9 mouse cellular contexts compared by ENCODE assay signal in genomic region chr5:34642932-34643331, GRCm38 (mm10). TPM values are rescaled to one million over a fixed set of nuclear protein-coding genes. Genes with fewer than 3 reads are reported as not detected.
DNase-seq lines count a peak whose midpoint lies in the region; ATAC-seq and TF ChIP-seq lines count a peak whose summit lies in the region.
"Had no signal": no experiment of that assay in that cellular context is flagged by ENCODE, and none has a peak within 500 bp of the region (broad histone marks: within the 10 kb centered on the region; RNA-seq: fewer than 3 reads in every experiment).

No protein-coding gene starts in this region.

- no peak overlapping the region for H3K4me2 ChIP-seq in heart, embryonic 14.5 days (ENCODE audit: low read length)
- no peak overlapping the region for H3K4me2 ChIP-seq in liver, postnatal 0 days (ENCODE audit: low read depth, low read length)

- no peaks in the 10 kb centered on the region for H3K4me1 ChIP-seq in heart, embryonic 14.5 days (ENCODE audit: control insufficient read depth in 2 of 2, insufficient read depth in 2 of 2, low read length in 2 of 2)
- H3K4me1 ChIP-seq in liver, postnatal 0 days (ENCODE audit: insufficient read depth), result no peaks in the 10 kb centered on the region

- no peaks in the 10 kb centered on the region for H3K9me3 ChIP-seq in heart, embryonic 14.5 days (ENCODE audit: control insufficient read depth, low read length)
- H3K9me3 ChIP-seq in liver, postnatal 0 days (ENCODE audit: low read length), result no peaks in the 10 kb centered on the region

- H3K27ac ChIP-seq in heart, embryonic 14.5 days (replicated peaks in 1 of 2; ENCODE audit: control insufficient read depth in 1 of 2, insufficient read depth in 1 of 2, low read depth in 2 of 2, low read length in 2 of 2), result no peak overlapping the region
- H3K27ac ChIP-seq in liver, postnatal 0 days (ENCODE audit: low read depth), result no peak overlapping the region

- H3K4me3 ChIP-seq in heart, embryonic 14.5 days (ENCODE audit: control insufficient read depth in 1 of 2, insufficient read depth in 1 of 2, low read depth in 1 of 2, low read length in 2 of 2), result no peak overlapping the region
- no peak overlapping the region for H3K4me3 ChIP-seq in liver, postnatal 0 days (ENCODE audit: low read depth, low read length)
- H3K4me3 ChIP-seq: erythroblast, embryonic 14.5 days had no signal

- no peak overlapping the region for H3K9ac ChIP-seq in heart, embryonic 14.5 days (ENCODE audit: low read length)
- H3K9ac ChIP-seq in liver, postnatal 0 days (replicated peaks), result no peak overlapping the region

- DNase-seq in heart, adult 8-10 months (ENCODE audit: low spot score), result no peak
- peak; percentile 27 for DNase-seq in forelimb bud, embryonic 11.5 days (ENCODE audit: low read depth, low spot score)
- DNase-seq in kidney, postnatal 10 days, result peak; percentile 58
- DNase-seq in liver, postnatal 0 days, result peak; percentile 38
- DNase-seq in retina, embryonic 14.5 days (ENCODE audit: low spot score), result peak; percentile 75
- no peak for DNase-seq in urinary bladder, postnatal 4 days (ENCODE audit: low spot score in 2 of 2)

- ATAC-seq in heart, embryonic 14.5 days (ENCODE audit: insufficient number of reproducible peaks, insufficient read depth, low FRiP score, low read depth), result peak; percentile 48; the same call in 1 of the 2 replicates
- ATAC-seq in activated CD4-positive, CD25-positive, alpha-beta regulatory T cell, adult 4 months, result peak; percentile 79
- ATAC-seq in liver, postnatal 0 days, result peak; percentile 58; the same call in 1 of the 2 replicates

- no peaks in the 10 kb centered on the region for H3K27me3 ChIP-seq in heart, embryonic 14.5 days (ENCODE audit: control insufficient read depth, insufficient read depth, low read length)
- no peaks in the 10 kb centered on the region for H3K27me3 ChIP-seq in liver, postnatal 0 days (ENCODE audit: insufficient read depth, low read length)

- TF ChIP-seq EP300 in liver, postnatal 0 days (IDR thresholded peaks at IDR 0.05; ENCODE audit: low read depth), result no peak

- H3K36me3 ChIP-seq in heart, embryonic 14.5 days (ENCODE audit: control insufficient read depth, insufficient read depth, low read length), result peaks cover 93% of the 10 kb centered on the region
- H3K36me3 ChIP-seq in liver, postnatal 0 days (replicated peaks; ENCODE audit: insufficient read depth, low read length), result peaks cover 70% of the 10 kb centered on the region

- peak; percentile 80 for TF ChIP-seq CTCF in liver, postnatal 0 days (IDR thresholded peaks at IDR 0.05; ENCODE audit: low read depth)

- WGBS in heart, embryonic 14.5 days, result 65% methylated on average over 5 of the region's 5 CpGs
- 72% methylated on average over 5 of the region's 5 CpGs for WGBS in liver, postnatal 0 days (ENCODE audit: insufficient replicate concordance)

RNA-seq across cellular contexts. Expression of gene Mfsd10, which starts 5.9 kb away (rescaled TPM):
- polyA plus RNA-seq in heart, embryonic 14.5 days (2014; fragmentation: Nextera tagmentation; extraction: Ambion mirVana), result 68.2 and 75.7 TPM in 2 replicates
- 10 to 100 TPM in 3 of 4 experiments, 1 to 10 TPM in 1; 8.9 to 15.3 (median 11.0) TPM for total RNA-seq in heart, adult 8-10 months (2022)
- polyA plus RNA-seq in activated CD4-positive, CD25-positive, alpha-beta regulatory T cell, adult 4 months (2017; shearing (Covaris generic)), result 10 to 100 TPM; 70.0 to 77.6 TPM
- polyA plus RNA-seq in liver, postnatal 0 days (2015; fragmentation: Nextera tagmentation; extraction: Ambion mirVana), result 31.1 and 32.7 TPM in 2 replicates

RNA-seq across cellular contexts. Expression of gene Nop14, which starts 17.0 kb away (rescaled TPM):
- 14.1 and 16.3 TPM in 2 replicates for polyA plus RNA-seq in heart, embryonic 14.5 days (2014; fragmentation: Nextera tagmentation; extraction: Ambion mirVana)
- total RNA-seq in heart, adult 8-10 months (2022), result 10 to 100 TPM; 12.0 to 14.6 (median 12.8) TPM
- polyA plus RNA-seq in activated CD4-positive, CD25-positive, alpha-beta regulatory T cell, adult 4 months (2017; shearing (Covaris generic)), result 10 to 100 TPM; 22.4 to 26.0 TPM
- polyA plus RNA-seq in liver, postnatal 0 days (2015; fragmentation: Nextera tagmentation; extraction: Ambion mirVana), result 8.7 and 9.2 TPM in 2 replicates

RNA-seq across cellular contexts. Expression of gene Grk4, which starts 17.2 kb away (rescaled TPM):
- 2.0 and 2.1 TPM in 2 replicates for polyA plus RNA-seq in heart, embryonic 14.5 days (2014; fragmentation: Nextera tagmentation; extraction: Ambion mirVana)
- total RNA-seq in heart, adult 8-10 months (2022), result 1 to 10 TPM in 1 of 4 experiments, under 1 TPM in 3; 0.57 to 1.8 (median 0.69) TPM
- 1 to 10 TPM; 4.3 to 6.2 TPM for polyA plus RNA-seq in activated CD4-positive, CD25-positive, alpha-beta regulatory T cell, adult 4 months (2017; shearing (Covaris generic))
- polyA plus RNA-seq in liver, postnatal 0 days (2015; fragmentation: Nextera tagmentation; extraction: Ambion mirVana), result 0.34 and 0.40 TPM in 2 replicates

Comparison
In these comparisons a context has a peak if more than half of its experiments do, and no peak if none do; other contexts are left out.
1. DNase-seq: peak in forelimb bud, embryonic 11.5 days (single experiment), kidney, postnatal 10 days (single experiment), liver, postnatal 0 days (single experiment) and retina, embryonic 14.5 days (single experiment); none in heart, adult 8-10 months (single experiment) and urinary bladder, postnatal 4 days (0 of 2).
2. Peak in every context shown above with its lines, with median percentiles within 50 percentile points of each other: ATAC-seq.